Mouse (Mus musculus): ENCODE measurements at regions not wholly inside any gene's neighbourhood (a gene's known extent, or its start where the extent isn't known, plus 50 kb on each side); places are given as distances from the start of the nearest gene placed in this dataset.

- TF ChIP-seq CTCF (conservative IDR thresholded peaks at IDR 0.05 in 1 of 2, IDR thresholded peaks at IDR 0.05 in 1 of 2; ENCODE audit: low read depth in 2 of 2, low read length in 2 of 2) (no peak), NRF1 (IDR thresholded peaks at IDR 0.05; ENCODE audit: low read depth, low read length) (no peak), MXI1 (IDR thresholded peaks at IDR 0.05; ENCODE audit: low read depth, low read length) (peak; percentile 28; the same call in 1 of the 2 replicates), RAD21 (IDR thresholded peaks at IDR 0.05; ENCODE audit: low read depth, low read length) (no peak; the same call in none of the 2 replicates), MAX (IDR thresholded peaks at IDR 0.05; ENCODE audit: low read length) (peak; percentile 55; the same call in 1 of the 2 replicates), EP300 (IDR thresholded peaks at IDR 0.05; ENCODE audit: low read length) (peak; percentile 99)
These were observed 234.4 kb downstream of the Epha4 start for GRCm38 (mm10) chr1:77280373-77281038.

Data from CH12.LX (cell line).